Mouse (Mus musculus): Measurements from ENCODE around the gene Nbr1. TPM values are rescaled to one million over a fixed set of nuclear protein-coding genes. Genes with fewer than 3 reads are reported as not detected.
A peak's percentile ranks its signal among the peaks of the same experiment; 100 is the strongest.

Gene Nbr1
- polyA plus RNA-seq (2014; fragmentation: Nextera tagmentation; extraction: Ambion mirVana) = 98.3 and 109 TPM in 2 replicates

DNA sequence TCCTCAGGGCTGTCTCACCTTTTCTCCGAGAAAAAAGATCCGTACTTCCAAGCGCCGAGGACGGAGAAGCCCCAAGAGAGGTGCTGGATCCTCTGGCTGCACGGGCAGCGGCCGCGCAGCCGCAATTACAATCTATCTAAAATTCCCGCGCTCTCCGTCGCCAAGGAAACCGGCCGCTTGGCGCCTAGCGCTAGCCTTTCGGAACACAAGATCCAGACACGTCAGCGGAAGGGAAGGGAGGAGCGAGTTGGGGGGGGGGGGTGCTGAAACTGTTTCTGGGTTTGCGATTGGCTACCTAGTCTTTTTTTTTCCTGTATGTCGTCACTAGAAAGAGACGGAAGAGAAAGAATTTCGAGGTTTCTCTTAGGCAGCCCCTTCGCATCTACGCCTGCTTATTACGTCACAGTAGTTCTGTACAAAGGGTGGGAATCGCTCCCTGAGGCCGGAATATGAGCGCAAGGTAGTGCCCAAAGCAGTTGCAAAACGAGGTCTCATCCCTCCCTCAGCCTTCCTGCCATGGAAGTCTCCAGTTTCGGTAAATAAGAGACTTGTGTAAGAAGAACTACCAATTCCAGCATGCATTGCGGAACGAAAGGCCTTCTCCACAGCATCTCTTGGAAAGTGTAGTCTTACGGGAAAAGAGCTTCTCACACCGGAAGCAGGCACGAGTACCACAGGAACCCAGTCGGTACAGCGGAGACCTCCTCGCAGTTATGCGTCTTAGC is at the start of gene Nbr1, which contains the start of gene Brca1:
TSS of gene Nbr1 (plus strand) at position 399 of the 725 bp plus-strand sequence.
TSS of gene Brca1 (minus strand) at position 205 of the 725 bp plus-strand sequence.
- Histone ChIP-seq H3K36me3 (ENCODE audit: control insufficient read depth, insufficient read depth, low read length) (peaks cover 18% of the 10 kb centered on the region), H3K9ac (ENCODE audit: low read length) (peak within 1 kb of the TSS; percentile 81), H3K27ac (ENCODE audit: low read depth, low read length) (peak within 1 kb of the TSS; percentile 88), H3K4me2 (ENCODE audit: low read length) (peak within 1 kb of the TSS; percentile 89), H3K4me3 (ENCODE audit: low read depth, low read length) (peak within 1 kb of the TSS; percentile 63), H3K27me3 (replicated peaks; ENCODE audit: control insufficient read depth, insufficient read depth, low read length) (no peaks in the 10 kb centered on the region), H3K9me3 (replicated peaks; ENCODE audit: control insufficient read depth, low read length) (no peaks in the 10 kb centered on the region), H3K4me1 (ENCODE audit: control insufficient read depth, insufficient read depth, low read length) (peaks cover 21% of the 10 kb centered on the region)
- WGBS = under 1% methylated on average over 43 of the region's 43 CpGs
- DNase-seq (ENCODE audit: low spot score) (peak; percentile 100), ATAC-seq (peak; percentile 82)

DNA sequence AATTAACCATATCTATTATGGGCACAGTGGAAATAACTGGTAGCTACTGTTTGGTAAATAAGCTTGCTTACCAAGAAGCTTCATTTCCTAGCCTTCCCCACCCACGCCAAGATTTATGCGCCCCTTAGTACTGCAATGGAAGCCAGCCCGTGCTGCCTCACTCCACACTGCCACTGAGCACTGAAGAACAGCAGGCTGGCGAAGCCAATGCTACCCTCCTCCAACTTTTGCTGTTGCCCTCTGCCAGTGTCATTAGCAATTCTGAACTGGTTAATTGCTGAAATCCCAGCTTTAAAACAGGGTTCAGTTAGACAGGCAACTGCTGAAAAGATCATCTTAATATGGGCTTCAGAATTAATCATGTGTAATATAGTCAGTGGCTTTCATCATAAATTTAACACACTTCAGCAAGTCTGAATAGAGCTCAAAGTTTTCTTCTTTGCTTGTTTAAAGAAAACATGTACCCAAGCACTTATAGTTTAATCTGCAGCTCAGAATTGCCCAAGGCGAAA is 45.6 kb upstream of the Nbr1 start:
- no peaks in the 10 kb centered on the region for H3K4me1 ChIP-seq (ENCODE audit: control insufficient read depth, insufficient read depth, low read length)
- no peaks in the 10 kb centered on the region for H3K27me3 ChIP-seq (replicated peaks; ENCODE audit: control insufficient read depth, insufficient read depth, low read length)
- no peak overlapping the region for H3K4me3 ChIP-seq (ENCODE audit: low read depth, low read length)
- H3K9ac ChIP-seq (ENCODE audit: low read length) = no peak overlapping the region
- H3K9me3 ChIP-seq (replicated peaks; ENCODE audit: control insufficient read depth, low read length) = no peaks in the 10 kb centered on the region
- 37% methylated on average over 5 of the region's 5 CpGs for WGBS
- ATAC-seq = peak; percentile 60; the same call in 1 of the 2 replicates
- no peak overlapping the region; the same call in 1 of the 2 replicates for H3K27ac ChIP-seq (ENCODE audit: low read depth, low read length)
- peaks cover 18% of the 10 kb centered on the region for H3K36me3 ChIP-seq (ENCODE audit: control insufficient read depth, insufficient read depth, low read length)
- no peak overlapping the region for H3K4me2 ChIP-seq (ENCODE audit: low read length)
- DNase-seq (ENCODE audit: low spot score) = peak; percentile 68

- Histone ChIP-seq H3K36me3 (ENCODE audit: control insufficient read depth, insufficient read depth, low read length) (peaks cover 18% of the 10 kb centered on the region), H3K4me3 (ENCODE audit: low read depth, low read length) (no peak overlapping the region), H3K27me3 (replicated peaks; ENCODE audit: control insufficient read depth, insufficient read depth, low read length) (no peaks in the 10 kb centered on the region), H3K4me2 (ENCODE audit: low read length) (no peak overlapping the region), H3K9me3 (replicated peaks; ENCODE audit: control insufficient read depth, low read length) (no peaks in the 10 kb centered on the region), H3K27ac (ENCODE audit: low read depth, low read length) (no peak overlapping the region), H3K4me1 (ENCODE audit: control insufficient read depth, insufficient read depth, low read length) (no peaks in the 10 kb centered on the region), H3K9ac (ENCODE audit: low read length) (no peak overlapping the region)
- DNase-seq (ENCODE audit: low spot score) (no peak), ATAC-seq (no peak)
- 93% methylated on average over 7 of the region's 7 CpGs for WGBS
These were observed 44.9 kb upstream of the Nbr1 start for GRCm38 (mm10) chr11:101507090-101507489.

DNA sequence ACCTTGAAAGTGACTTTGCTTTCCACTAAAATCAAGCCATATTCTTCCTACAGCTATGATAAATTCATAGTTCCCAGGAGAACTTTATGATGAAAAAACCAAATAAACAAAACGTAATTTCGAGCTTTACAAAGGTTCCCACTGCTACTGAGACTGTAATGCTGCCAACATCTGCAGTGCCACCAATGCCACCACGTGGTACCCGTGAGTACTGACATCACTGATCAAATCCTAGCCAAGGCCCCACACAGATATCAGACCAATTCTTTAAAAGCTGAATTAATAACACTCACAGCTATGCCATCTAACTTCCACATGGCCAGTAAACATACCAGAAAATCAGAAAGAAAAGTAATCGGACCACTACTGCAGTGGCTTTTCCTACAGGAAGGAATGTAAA is 33.0 kb upstream of the Nbr1 start:
- Histone ChIP-seq H3K36me3 (ENCODE audit: control insufficient read depth, insufficient read depth, low read length) (peaks cover 8% of the 10 kb centered on the region; the same call in 1 of the 2 replicates), H3K27me3 (replicated peaks; ENCODE audit: control insufficient read depth, insufficient read depth, low read length) (no peaks in the 10 kb centered on the region), H3K9me3 (replicated peaks; ENCODE audit: control insufficient read depth, low read length) (no peaks in the 10 kb centered on the region), H3K27ac (ENCODE audit: low read depth, low read length) (no peak overlapping the region), H3K4me1 (ENCODE audit: control insufficient read depth, insufficient read depth, low read length) (no peaks in the 10 kb centered on the region), H3K4me3 (ENCODE audit: low read depth, low read length) (no peak overlapping the region), H3K9ac (ENCODE audit: low read length) (no peak overlapping the region), H3K4me2 (ENCODE audit: low read length) (no peak overlapping the region)
- 79% methylated on average over 5 of the region's 5 CpGs for WGBS
- DNase-seq (ENCODE audit: low spot score) (peak; percentile 10), ATAC-seq (no peak)

DNA sequence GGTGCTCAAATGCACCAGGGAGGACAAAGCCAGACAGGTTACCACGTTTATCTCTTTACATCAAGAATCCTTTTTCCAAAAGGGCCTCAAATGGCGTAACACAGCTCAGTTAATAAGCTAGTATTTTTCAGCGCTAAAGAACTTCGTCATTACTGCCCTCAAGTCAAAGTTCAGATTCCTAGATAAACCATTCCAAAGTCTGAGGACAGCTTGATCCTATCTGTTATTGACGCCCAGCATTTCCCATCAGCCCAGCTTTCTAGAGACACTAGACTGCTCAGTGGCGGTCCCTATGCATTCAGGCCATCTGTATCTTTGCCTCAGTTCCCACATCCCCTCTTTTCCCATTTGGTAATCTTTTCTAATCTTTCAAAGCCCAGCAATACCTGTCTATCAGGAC is 32.6 kb upstream of the Nbr1 start:
- no peak for DNase-seq (ENCODE audit: low spot score)
- no peak overlapping the region for H3K4me2 ChIP-seq (ENCODE audit: low read length)
- H3K36me3 ChIP-seq (ENCODE audit: control insufficient read depth, insufficient read depth, low read length) = peaks cover 13% of the 10 kb centered on the region; the same call in 1 of the 2 replicates
- no peak overlapping the region for H3K9ac ChIP-seq (ENCODE audit: low read length)
- H3K9me3 ChIP-seq (replicated peaks; ENCODE audit: control insufficient read depth, low read length) = no peaks in the 10 kb centered on the region
- H3K4me3 ChIP-seq (ENCODE audit: low read depth, low read length) = no peak overlapping the region
- H3K27ac ChIP-seq (ENCODE audit: low read depth, low read length) = no peak overlapping the region
- no peaks in the 10 kb centered on the region for H3K27me3 ChIP-seq (replicated peaks; ENCODE audit: control insufficient read depth, insufficient read depth, low read length)
- WGBS = 88% methylated on average over 6 of the region's 6 CpGs
- no peak for ATAC-seq
- H3K4me1 ChIP-seq (ENCODE audit: control insufficient read depth, insufficient read depth, low read length) = no peaks in the 10 kb centered on the region

GRCm38 (mm10) chr11:101524446-101524845 is 27.5 kb upstream of the Nbr1 start:
- WGBS = 93% methylated on average over 8 of the region's 8 CpGs
- ATAC-seq = no peak

GRCm38 (mm10) chr11:101525056-101525455 is 26.9 kb upstream of the Nbr1 start:
- WGBS = 65% methylated on average over 10 of the region's 10 CpGs
- H3K36me3 ChIP-seq (ENCODE audit: control insufficient read depth, insufficient read depth, low read length) = peaks cover 18% of the 10 kb centered on the region; the same call in 1 of the 2 replicates

More at GRCm38 (mm10) chr11:101524446-101524845, 27.5 kb upstream of the Nbr1 start:
- Histone ChIP-seq H3K36me3 (ENCODE audit: control insufficient read depth, insufficient read depth, low read length) (peaks cover 18% of the 10 kb centered on the region; the same call in 1 of the 2 replicates), H3K9ac (ENCODE audit: low read length) (no peak overlapping the region), H3K9me3 (replicated peaks; ENCODE audit: control insufficient read depth, low read length) (no peaks in the 10 kb centered on the region), H3K4me1 (ENCODE audit: control insufficient read depth, insufficient read depth, low read length) (no peaks in the 10 kb centered on the region), H3K4me3 (ENCODE audit: low read depth, low read length) (no peak overlapping the region), H3K27me3 (replicated peaks; ENCODE audit: control insufficient read depth, insufficient read depth, low read length) (no peaks in the 10 kb centered on the region), H3K4me2 (ENCODE audit: low read length) (no peak overlapping the region), H3K27ac (ENCODE audit: low read depth, low read length) (peak overlapping the region; percentile 66; the same call in 1 of the 2 replicates)
- no peak for DNase-seq (ENCODE audit: low spot score)

GRCm38 (mm10) chr11:101525936-101526595 is 25.9 kb upstream of the Nbr1 start:
- DNase-seq (ENCODE audit: low spot score) (peak; percentile 91), ATAC-seq (peak; percentile 88)
- Histone ChIP-seq H3K27ac (ENCODE audit: low read depth, low read length) (peak overlapping the region; percentile 56), H3K36me3 (ENCODE audit: control insufficient read depth, insufficient read depth, low read length) (peaks cover 18% of the 10 kb centered on the region; the same call in 1 of the 2 replicates), H3K9ac (ENCODE audit: low read length) (no peak overlapping the region), H3K4me2 (ENCODE audit: low read length) (no peak overlapping the region), H3K27me3 (replicated peaks; ENCODE audit: control insufficient read depth, insufficient read depth, low read length) (no peaks in the 10 kb centered on the region), H3K9me3 (replicated peaks; ENCODE audit: control insufficient read depth, low read length) (no peaks in the 10 kb centered on the region), H3K4me1 (ENCODE audit: control insufficient read depth, insufficient read depth, low read length) (no peaks in the 10 kb centered on the region), H3K4me3 (ENCODE audit: low read depth, low read length) (no peak overlapping the region)
- WGBS = 73% methylated on average over 9 of the region's 9 CpGs

More at GRCm38 (mm10) chr11:101525056-101525455, 26.9 kb upstream of the Nbr1 start:
- peak; percentile 37; the same call in 1 of the 2 replicates for ATAC-seq
- Histone ChIP-seq H3K9me3 (replicated peaks; ENCODE audit: control insufficient read depth, low read length) (no peaks in the 10 kb centered on the region), H3K4me2 (ENCODE audit: low read length) (no peak overlapping the region), H3K9ac (ENCODE audit: low read length) (no peak overlapping the region), H3K4me1 (ENCODE audit: control insufficient read depth, insufficient read depth, low read length) (no peaks in the 10 kb centered on the region), H3K4me3 (ENCODE audit: low read depth, low read length) (no peak overlapping the region), H3K27ac (ENCODE audit: low read depth, low read length) (peak overlapping the region; percentile 66; the same call in 1 of the 2 replicates), H3K27me3 (replicated peaks; ENCODE audit: control insufficient read depth, insufficient read depth, low read length) (no peaks in the 10 kb centered on the region)
- DNase-seq (ENCODE audit: low spot score) = peak; percentile 73

Measured in forebrain, embryonic 14.5 days (tissue).